Mouse (Mus musculus) lung, postnatal 36 days (tissue): ENCODE results near the gene Zbtb20.

Experiments
- DNase-seq: peaks from one replicate; pipeline ENCODE4 v3.0.0; 2022; ENCODE audit warnings: mixed read lengths

Zbtb20 gene

GRCm38 (mm10) chr16:43671972-43672371, 796.3 kb downstream of the Zbtb20 start:
- DNase-seq, result no peak

GRCm38 (mm10) chr16:43672697-43673096, 797.0 kb downstream of the Zbtb20 start:
- DNase-seq, result no peak

- DNase-seq, result no peak
These were observed 798.7 kb downstream of the Zbtb20 start for GRCm38 (mm10) chr16:43674400-43674799.

- DNase-seq, result no peak
These were observed 812.3 kb downstream of the Zbtb20 start for GRCm38 (mm10) chr16:43687968-43688367.

- DNase-seq, result no peak
These were observed 814.6 kb downstream of the Zbtb20 start for GRCm38 (mm10) chr16:43690211-43690690.

- DNase-seq, result no peak
These were observed 815.2 kb downstream of the Zbtb20 start for GRCm38 (mm10) chr16:43690912-43691311.

GRCm38 (mm10) chr16:43691741-43692140, 816.1 kb downstream of the Zbtb20 start:
- DNase-seq, result no peak
